15 mouse cellular contexts compared by ENCODE assay signal in the genomic region with DNA sequence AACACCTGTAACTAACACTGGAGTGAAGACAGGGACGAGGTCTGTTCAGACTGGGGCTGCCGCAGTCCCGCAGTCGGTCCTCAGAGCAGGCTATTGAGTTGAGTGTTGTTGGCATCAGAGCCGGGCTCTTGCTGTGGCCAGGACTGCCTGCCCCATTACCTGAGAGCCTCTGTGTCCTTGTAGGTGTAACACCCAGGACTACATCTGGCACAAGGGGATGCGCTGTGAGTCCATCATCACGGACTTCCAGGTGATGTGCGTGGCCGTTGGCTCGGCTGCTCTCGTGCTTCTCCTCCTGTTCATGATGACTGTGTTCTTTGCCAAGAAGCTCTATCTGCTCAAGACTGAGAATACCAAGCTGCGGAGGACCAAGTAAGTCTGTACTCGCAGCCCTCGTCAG. TPM values are rescaled to one million over a fixed set of nuclear protein-coding genes. Genes with fewer than 3 reads are reported as not detected.
DNase-seq lines count a peak whose midpoint lies in the region; ATAC-seq and TF ChIP-seq lines count a peak whose summit lies in the region.
"Had no signal": no experiment of that assay in that cellular context is flagged by ENCODE, and none has a peak within 500 bp of the region (broad histone marks: within the 10 kb centered on the region; RNA-seq: fewer than 3 reads in every experiment).

No protein-coding gene starts in this region.

- no peak for TF ChIP-seq CTCF in E14TG2a.4 (conservative IDR thresholded peaks at IDR 0.05; ENCODE audit: low read length)
- TF ChIP-seq CTCF in brain, embryonic 14.5 days (IDR thresholded peaks at IDR 0.05; ENCODE audit: borderline replicate concordance, extremely low read depth, insufficient read depth, insufficient read length): no peak
- no peak for TF ChIP-seq CTCF in kidney, adult 2 months (conservative IDR thresholded peaks at IDR 0.05; ENCODE audit: insufficient read depth, insufficient read length, low read depth, low read length)

- H3K4me1 ChIP-seq in E14TG2a.4 (replicated peaks; ENCODE audit: low read depth, low read length): peaks cover 58% of the 10 kb centered on the region
- H3K4me1 ChIP-seq in hindbrain, embryonic 10.5 days (replicated peaks): peaks cover 60% of the 10 kb centered on the region
- H3K4me1 ChIP-seq in midbrain, embryonic 13.5 days (replicated peaks): peaks cover 66% of the 10 kb centered on the region
- no peaks in the 10 kb centered on the region for H3K4me1 ChIP-seq in kidney, adult 2 months (ENCODE audit: control insufficient read depth, insufficient read depth, low read length)

- peak; percentile 37 for DNase-seq in brain, embryonic 14.5 days (ENCODE audit: low read depth)
- DNase-seq in hindbrain, embryonic 10.5 days (ENCODE audit: low spot score): no peak
- DNase-seq in kidney, adult 2 months: no peak
- no peak for DNase-seq in right cerebral cortex, postnatal 25 days
- no peak for DNase-seq in kidney, adult 9 months
- DNase-seq: gastrocnemius, postnatal 25 days; kidney, adult 11 months; lung, postnatal 36 days; thymus, adult 18-20 months had no signal

- H3K9me3 ChIP-seq in E14TG2a.4 (ENCODE audit: low read length): peaks cover 16% of the 10 kb centered on the region
- no peaks in the 10 kb centered on the region for H3K9me3 ChIP-seq in hindbrain, embryonic 10.5 days
- H3K9me3 ChIP-seq in midbrain, embryonic 13.5 days: no peaks in the 10 kb centered on the region
- H3K9me3 ChIP-seq: heart, embryonic 15.5 days; limb, embryonic 12.5 days had no signal

- WGBS in hindbrain, embryonic 10.5 days: 84% methylated on average over 14 of the region's 14 CpGs
- WGBS in midbrain, embryonic 13.5 days: 81% methylated on average over 14 of the region's 14 CpGs
- 92% methylated on average over 14 of the region's 14 CpGs for WGBS in kidney, adult 2 months

- no peak for ATAC-seq in midbrain, embryonic 13.5 days
- ATAC-seq: Patski had no signal

- H3K4me2 ChIP-seq in midbrain, embryonic 13.5 days (replicated peaks): peak overlapping the region; percentile 43
- H3K4me2 ChIP-seq: heart, embryonic 15.5 days had no signal

- peak overlapping the region; percentile 54 for H3K4me3 ChIP-seq in E14TG2a.4 (replicated peaks; ENCODE audit: low read length)
- 0 out of 2 replicates have a peak overlapping the region, but pooled peaks have one; percentile 33 for H3K4me3 ChIP-seq in hindbrain, embryonic 10.5 days
- no peak overlapping the region for H3K4me3 ChIP-seq in midbrain, embryonic 13.5 days (replicated peaks)
- H3K4me3 ChIP-seq in kidney, adult 2 months (ENCODE audit: insufficient read depth, low read depth, low read length): no peak overlapping the region
- H3K4me3 ChIP-seq: erythroblast, embryonic 14.5 days; heart, embryonic 15.5 days; limb, embryonic 12.5 days had no signal

- peak overlapping the region; percentile 11; the same call in 1 of the 2 replicates for H3K9ac ChIP-seq in midbrain, embryonic 13.5 days (replicated peaks)
- H3K9ac ChIP-seq: heart, embryonic 15.5 days; limb, embryonic 12.5 days had no signal

- no peaks in the 10 kb centered on the region for H3K27me3 ChIP-seq in E14TG2a.4 (ENCODE audit: insufficient read depth, low read length)
- H3K27me3 ChIP-seq in hindbrain, embryonic 10.5 days (ENCODE audit: insufficient read depth, poor library complexity, severe bottlenecking): peaks cover 14% of the 10 kb centered on the region; the same call in 1 of the 2 replicates
- H3K27me3 ChIP-seq in midbrain, embryonic 13.5 days: no peaks in the 10 kb centered on the region
- H3K27me3 ChIP-seq in kidney, adult 2 months (replicated peaks; ENCODE audit: control insufficient read depth, insufficient read depth, low read length): no peaks in the 10 kb centered on the region

- TF ChIP-seq POLR2A in brain, embryonic 14.5 days (IDR thresholded peaks at IDR 0.05; ENCODE audit: borderline replicate concordance, extremely low read depth, insufficient read depth, insufficient read length, poor library complexity, severe bottlenecking): no peak
- TF ChIP-seq POLR2A in kidney, adult 2 months (IDR thresholded peaks at IDR 0.05; ENCODE audit: low read depth, low read length): no peak

- H3K27ac ChIP-seq in hindbrain, embryonic 10.5 days: peak overlapping the region; percentile 92
- peak overlapping the region; percentile 95 for H3K27ac ChIP-seq in midbrain, embryonic 13.5 days
- H3K27ac ChIP-seq in kidney, adult 2 months (ENCODE audit: insufficient read depth, low read depth, low read length): no peak overlapping the region
- H3K27ac ChIP-seq: heart, embryonic 15.5 days; limb, embryonic 12.5 days had no signal

- H3K36me3 ChIP-seq in E14TG2a.4 (ENCODE audit: insufficient read depth, low read length): peaks cover 16% of the 10 kb centered on the region
- H3K36me3 ChIP-seq in hindbrain, embryonic 10.5 days: peaks cover 11% of the 10 kb centered on the region; the same call in 1 of the 2 replicates
- peaks cover 5% of the 10 kb centered on the region; the same call in 1 of the 2 replicates for H3K36me3 ChIP-seq in midbrain, embryonic 13.5 days
- H3K36me3 ChIP-seq in kidney, adult 2 months (ENCODE audit: control insufficient read depth, insufficient read depth, low read length): no peaks in the 10 kb centered on the region
- H3K36me3 ChIP-seq: heart, embryonic 15.5 days; limb, embryonic 12.5 days had no signal

RNA-seq across cellular contexts. Expression of a gene that starts 7.2 kb away (rescaled TPM):
- polyA plus RNA-seq in brain, embryonic 14.5 days (2012; rRNA removed): 108 and 139 TPM in 2 replicates
- polyA plus RNA-seq in hindbrain, embryonic 10.5 days (2016; fragmentation: Nextera tagmentation; extraction: Ambion mirVana): 7.0 and 15.1 TPM in 2 replicates
- polyA plus RNA-seq in midbrain, embryonic 13.5 days (2015; fragmentation: Nextera tagmentation; extraction: Ambion mirVana): 58.9 and 70.2 TPM in 2 replicates
- polyA plus RNA-seq in kidney, adult 2 months (2012; rRNA removed): 1.5 and 1.6 TPM in 2 replicates

RNA-seq across cellular contexts. Expression of a gene that starts 54.2 kb away (rescaled TPM):
- polyA plus RNA-seq in brain, embryonic 14.5 days (2012; rRNA removed): 46.6 and 55.9 TPM in 2 replicates
- polyA plus RNA-seq in hindbrain, embryonic 10.5 days (2016; fragmentation: Nextera tagmentation; extraction: Ambion mirVana): 45.6 TPM in 2 replicates
- polyA plus RNA-seq in midbrain, embryonic 13.5 days (2015; fragmentation: Nextera tagmentation; extraction: Ambion mirVana): 46.1 and 46.2 TPM in 2 replicates
- 8.6 and 10.7 TPM in 2 replicates for polyA plus RNA-seq in kidney, adult 2 months (2012; rRNA removed)

Comparison
In these comparisons a context has a peak if more than half of its experiments do, and no peak if none do; other contexts are left out.
1. H3K4me3 ChIP-seq: peak in E14TG2a.4 (single experiment) and hindbrain, embryonic 10.5 days (single experiment); none in midbrain, embryonic 13.5 days (single experiment) and kidney, adult 2 months (single experiment).